Mouse (Mus musculus) embryonic fibroblast, embryonic 13.5 days (primary cell): ENCODE measurements at regions not wholly inside any gene's neighbourhood (a gene's known extent, or its start where the extent isn't known, plus 50 kb on each side); places are given as distances from the start of the nearest gene placed in this dataset.

Experiments
- CTCF ChIP-seq: IDR thresholded peaks from 2 replicates; pipeline ENCODE4 v1.5.1; 2011; ENCODE audit warnings: mild to moderate bottlenecking, control low read depth, low read length, moderate library complexity, borderline replicate concordance; ENCODE audit not compliant: insufficient read depth
- POLR2A ChIP-seq: IDR thresholded peaks from 2 replicates; pipeline ENCODE4 v1.6.1; 2011; ENCODE audit warnings: low read depth, mild to moderate bottlenecking, control low read depth, low read length, moderate library complexity

- TF ChIP-seq CTCF (no peak), POLR2A (no peak)
Measured at GRCm38 (mm10) chr14:33699777-33700438, 110.9 kb downstream of the Ptpn20 start.
